Mouse (Mus musculus) limb, embryonic 15.5 days (tissue): ENCODE measurements around the gene Slc35f4. TPM values are rescaled to one million over a fixed set of nuclear protein-coding genes. Genes with fewer than 3 reads are reported as not detected.

Experiments used
- ATAC-seq: fragments of 200-750 bp; cut with Nextera tagmentation; 2 replicates; pipeline ENCODE4 v1.8.0; 2017; ENCODE audit warnings: low read depth, moderate TSS enrichment; ENCODE audit not compliant: insufficient number of reproducible peaks, low FRiP score, low TSS enrichment
- H3K27ac ChIP-seq: fragments of 300-500 bp; sonication (generic); 2 replicates; pipeline ENCODE4 v1.5.1; 2015; ENCODE audit warnings: moderate library complexity, mild to moderate bottlenecking, inconsistent platforms
- H3K27me3 ChIP-seq: fragments of 300-500 bp; sonication (generic); 2 replicates; pipeline ENCODE4 v1.6.1; 2015; ENCODE audit warnings: inconsistent platforms
- H3K36me3 ChIP-seq: fragments of 300-500 bp; sonication (generic); 2 replicates; pipeline ENCODE4 v1.6.1; 2015; ENCODE audit warnings: inconsistent platforms
- H3K4me1 ChIP-seq: fragments of 300-500 bp; sonication (generic); 2 replicates; pipeline ENCODE4 v1.6.1; 2015; ENCODE audit warnings: inconsistent platforms
- H3K4me2 ChIP-seq: fragments of 300-500 bp; sonication (generic); 2 replicates; pipeline ENCODE4 v1.6.1; 2015; ENCODE audit warnings: mild to moderate bottlenecking, inconsistent platforms
- H3K4me3 ChIP-seq: fragments of 300-500 bp; sonication (generic); 2 replicates; pipeline ENCODE4 v1.5.1; 2015; ENCODE audit warnings: mild to moderate bottlenecking, inconsistent platforms
- H3K9ac ChIP-seq: fragments of 300-500 bp; sonication (generic); 2 replicates; pipeline ENCODE4 v1.6.1; 2015; ENCODE audit warnings: inconsistent platforms
- H3K9me3 ChIP-seq: fragments of 300-500 bp; sonication (generic); 2 replicates; pipeline ENCODE4 v1.6.1; 2016; ENCODE audit warnings: inconsistent platforms
- WGBS: fragments of 180-500 bp; shearing (Covaris S2); methylation state at CpG from one replicate; pipeline ENCODE4 v1.1.7; 2015; 5-methylcytosine and 5-hydroxymethylcytosine counted together
- polyA plus RNA-seq: library from polyadenylated mRNA; unstranded; fragments of >200 nt; fragmentation: Nextera tagmentation; extraction: Ambion mirVana; gene quantifications from 2 replicates; pipeline ENCODE4 v1.2.1, GENCODE M21; 2015

The Slc35f4 gene
- polyA plus RNA-seq, 1 experiment from 2014 or later = not detected

DNA sequence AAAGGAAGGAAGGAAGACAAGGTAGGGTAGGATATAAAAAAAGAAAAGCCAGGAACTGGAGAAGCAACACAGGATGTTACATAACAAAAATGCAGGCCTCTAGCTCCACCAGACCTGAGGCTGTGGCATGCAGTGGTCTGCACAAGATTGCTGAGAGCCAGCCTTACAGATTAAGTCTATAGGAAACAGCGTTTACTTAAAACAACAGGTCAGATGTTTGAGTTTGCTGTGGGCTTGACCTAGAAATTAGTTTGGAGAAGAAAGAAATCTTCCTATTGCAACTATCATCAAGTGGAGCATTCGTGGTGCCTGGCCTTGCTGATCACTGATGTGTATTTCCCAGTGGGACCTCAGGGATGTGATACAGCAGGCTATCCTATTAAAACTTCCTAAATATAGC lies 64.1 kb downstream of the Slc35f4 start:
- Histone ChIP-seq H3K9me3 (no peaks in the 10 kb centered on the region), H3K27me3 (no peaks in the 10 kb centered on the region), H3K36me3 (no peaks in the 10 kb centered on the region), H3K4me1 (no peaks in the 10 kb centered on the region), H3K9ac (no peak overlapping the region), H3K4me2 (no peak overlapping the region), H3K4me3 (no peak overlapping the region), H3K27ac (no peak overlapping the region)
- ATAC-seq = no peak
- 80% methylated on average over 2 of the region's 2 CpGs for WGBS

- no peaks in the 10 kb centered on the region for H3K27me3 ChIP-seq
- H3K4me1 ChIP-seq = no peaks in the 10 kb centered on the region
- no peaks in the 10 kb centered on the region for H3K9me3 ChIP-seq
- no peak overlapping the region for H3K4me3 ChIP-seq
- no peak overlapping the region for H3K27ac ChIP-seq
- WGBS = 63% methylated on average over 3 of the region's 3 CpGs
- no peak overlapping the region for H3K9ac ChIP-seq
- no peak overlapping the region for H3K4me2 ChIP-seq
- ATAC-seq = no peak
- no peaks in the 10 kb centered on the region for H3K36me3 ChIP-seq
Observed at GRCm38 (mm10) chr14:49460799-49461198, 65.0 kb downstream of the Slc35f4 start.

DNA sequence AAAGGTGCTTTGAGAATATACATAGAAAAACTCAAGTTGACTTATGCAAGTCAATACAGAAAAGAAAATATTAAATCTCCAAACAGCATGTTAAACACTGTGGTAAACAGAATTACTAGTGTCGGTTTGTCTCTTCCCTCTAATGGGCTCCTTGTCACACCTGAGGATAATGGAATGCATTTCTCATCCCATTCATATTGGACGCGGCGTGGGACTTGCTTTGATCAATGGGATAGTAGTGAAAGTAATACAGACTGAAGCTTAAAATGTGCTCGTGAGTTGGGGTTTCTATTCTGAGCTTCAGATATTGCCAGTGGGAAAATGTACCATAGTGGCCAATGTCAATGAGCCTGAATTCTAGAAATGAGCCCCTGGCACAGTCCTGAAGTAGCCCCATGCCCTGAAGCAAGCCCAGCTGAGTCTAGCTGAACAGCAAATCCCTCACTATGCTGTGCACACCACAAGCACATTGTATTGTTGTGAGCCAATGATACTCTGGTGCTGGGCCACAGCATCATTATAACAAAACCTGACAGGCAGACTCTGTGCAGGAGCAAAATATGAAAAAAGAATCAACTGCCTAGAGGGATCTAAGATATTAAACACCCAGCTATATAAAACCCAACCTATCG lies 71.4 kb downstream of the Slc35f4 start:
- H3K36me3 ChIP-seq = no peaks in the 10 kb centered on the region
- H3K4me1 ChIP-seq = no peaks in the 10 kb centered on the region
- no peak overlapping the region for H3K27ac ChIP-seq
- ATAC-seq = no peak
- H3K9me3 ChIP-seq = no peaks in the 10 kb centered on the region
- H3K27me3 ChIP-seq = no peaks in the 10 kb centered on the region
- no peak overlapping the region for H3K4me3 ChIP-seq
- no peak overlapping the region for H3K9ac ChIP-seq
- H3K4me2 ChIP-seq = no peak overlapping the region
- WGBS = 84% methylated on average over 6 of the region's 6 CpGs

DNA sequence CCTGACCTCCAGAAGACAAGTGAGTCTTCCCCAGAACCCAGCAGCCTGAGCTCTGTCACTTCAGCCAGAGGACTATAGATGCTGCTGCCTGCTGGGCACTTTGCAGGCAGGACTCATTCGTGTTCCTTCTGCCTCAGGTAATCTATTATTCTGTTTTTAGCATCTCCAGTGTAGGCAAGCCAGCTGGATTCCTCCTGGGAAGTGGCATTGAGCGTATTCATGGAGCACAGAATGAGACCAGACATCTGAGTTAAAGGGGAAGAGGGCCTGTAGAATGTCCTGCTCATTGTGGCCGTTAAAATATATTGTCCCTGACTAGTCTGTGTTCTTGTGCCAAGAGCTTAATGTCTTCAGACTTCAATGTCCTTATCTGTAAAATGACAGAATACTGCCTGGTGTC lies 72.1 kb downstream of the Slc35f4 start:
- H3K9me3 ChIP-seq = no peaks in the 10 kb centered on the region
- no peak overlapping the region for H3K9ac ChIP-seq
- no peak overlapping the region for H3K27ac ChIP-seq
- WGBS = 45% methylated on average over 3 of the region's 3 CpGs
- H3K36me3 ChIP-seq = no peaks in the 10 kb centered on the region
- no peak overlapping the region for H3K4me2 ChIP-seq
- ATAC-seq = no peak
- H3K4me3 ChIP-seq = no peak overlapping the region
- no peaks in the 10 kb centered on the region for H3K4me1 ChIP-seq
- no peaks in the 10 kb centered on the region for H3K27me3 ChIP-seq

- H3K9me3 ChIP-seq = no peaks in the 10 kb centered on the region
- H3K9ac ChIP-seq = no peak overlapping the region
- no peak overlapping the region for H3K27ac ChIP-seq
- no peak for ATAC-seq
- H3K36me3 ChIP-seq = no peaks in the 10 kb centered on the region
- no peaks in the 10 kb centered on the region for H3K4me1 ChIP-seq
- no peaks in the 10 kb centered on the region for H3K27me3 ChIP-seq
- H3K4me2 ChIP-seq = no peak overlapping the region
- 37% methylated on average over 7 of the region's 7 CpGs for WGBS
- no peak overlapping the region for H3K4me3 ChIP-seq
Observed at GRCm38 (mm10) chr14:49447669-49448068, 78.2 kb downstream of the Slc35f4 start.

- Histone ChIP-seq H3K4me1 (no peaks in the 10 kb centered on the region), H3K36me3 (no peaks in the 10 kb centered on the region), H3K27me3 (no peaks in the 10 kb centered on the region), H3K27ac (no peak overlapping the region), H3K9ac (no peak overlapping the region), H3K4me3 (no peak overlapping the region), H3K9me3 (no peaks in the 10 kb centered on the region), H3K4me2 (no peak overlapping the region)
- WGBS = 32% methylated on average over 7 of the region's 7 CpGs
- no peak for ATAC-seq
Observed at GRCm38 (mm10) chr14:49446461-49446860, 79.4 kb downstream of the Slc35f4 start.

- no peak overlapping the region for H3K9ac ChIP-seq
- ATAC-seq = no peak
- no peaks in the 10 kb centered on the region for H3K27me3 ChIP-seq
- no peak overlapping the region for H3K4me3 ChIP-seq
- H3K9me3 ChIP-seq = no peaks in the 10 kb centered on the region
- H3K27ac ChIP-seq = no peak overlapping the region
- no peaks in the 10 kb centered on the region for H3K4me1 ChIP-seq
- no peak overlapping the region for H3K4me2 ChIP-seq
- no peaks in the 10 kb centered on the region for H3K36me3 ChIP-seq
- WGBS = 83% methylated on average over 3 of the region's 3 CpGs
Observed at GRCm38 (mm10) chr14:49436811-49437210, 89.0 kb downstream of the Slc35f4 start.

GRCm38 (mm10) chr14:49431821-49432220 lies 94.0 kb downstream of the Slc35f4 start:
- no peak overlapping the region for H3K9ac ChIP-seq
- no peaks in the 10 kb centered on the region for H3K36me3 ChIP-seq
- 47% methylated on average over 5 of the region's 5 CpGs for WGBS
- no peak overlapping the region for H3K4me3 ChIP-seq
- no peak for ATAC-seq
- no peaks in the 10 kb centered on the region for H3K4me1 ChIP-seq
- no peaks in the 10 kb centered on the region for H3K9me3 ChIP-seq
- no peak overlapping the region for H3K4me2 ChIP-seq
- no peaks in the 10 kb centered on the region for H3K27me3 ChIP-seq
- no peak overlapping the region for H3K27ac ChIP-seq

GRCm38 (mm10) chr14:49392482-49392881 lies 133.4 kb downstream of the Slc35f4 start:
- Histone ChIP-seq H3K27ac (no peak overlapping the region), H3K4me2 (no peak overlapping the region), H3K9ac (no peak overlapping the region), H3K27me3 (no peaks in the 10 kb centered on the region), H3K4me3 (no peak overlapping the region), H3K9me3 (no peaks in the 10 kb centered on the region), H3K36me3 (no peaks in the 10 kb centered on the region), H3K4me1 (no peaks in the 10 kb centered on the region)
- no peak for ATAC-seq
- 15% methylated on average over 1 of the region's 1 CpGs for WGBS

GRCm38 (mm10) chr14:49362161-49362560 lies 163.7 kb downstream of the Slc35f4 start:
- no peak for ATAC-seq
- no peak overlapping the region for H3K27ac ChIP-seq
- H3K4me3 ChIP-seq = no peak overlapping the region
- H3K4me2 ChIP-seq = no peak overlapping the region
- no peaks in the 10 kb centered on the region for H3K36me3 ChIP-seq
- no peaks in the 10 kb centered on the region for H3K4me1 ChIP-seq
- no peaks in the 10 kb centered on the region for H3K9me3 ChIP-seq
- no peak overlapping the region for H3K9ac ChIP-seq
- no peaks in the 10 kb centered on the region for H3K27me3 ChIP-seq
- 68% methylated on average over 2 of the region's 2 CpGs for whole genome bisulfite sequencing

GRCm38 (mm10) chr14:49355561-49355960 lies 170.3 kb downstream of the Slc35f4 start:
- no peak for ATAC-seq
- no peaks in the 10 kb centered on the region for H3K9me3 ChIP-seq

GRCm38 (mm10) chr14:49348897-49349250 lies 177.0 kb downstream of the Slc35f4 start:
- no peak overlapping the region for H3K9ac ChIP-seq
- no peak overlapping the region for H3K27ac ChIP-seq
- no peaks in the 10 kb centered on the region for H3K27me3 ChIP-seq
- ATAC-seq = no peak
- 58% methylated on average over 1 of the region's 1 CpGs for WGBS
- H3K4me1 ChIP-seq = no peaks in the 10 kb centered on the region
- no peaks in the 10 kb centered on the region for H3K9me3 ChIP-seq
- H3K36me3 ChIP-seq = no peaks in the 10 kb centered on the region
- H3K4me2 ChIP-seq = no peak overlapping the region
- H3K4me3 ChIP-seq = no peak overlapping the region

More at GRCm38 (mm10) chr14:49355561-49355960, 170.3 kb downstream of the Slc35f4 start:
- no peaks in the 10 kb centered on the region for H3K4me1 ChIP-seq
- H3K27ac ChIP-seq = no peak overlapping the region
- H3K4me3 ChIP-seq = no peak overlapping the region
- no peak overlapping the region for H3K9ac ChIP-seq
- H3K4me2 ChIP-seq = no peak overlapping the region
- no peaks in the 10 kb centered on the region for H3K36me3 ChIP-seq
- H3K27me3 ChIP-seq = no peaks in the 10 kb centered on the region
